Mouse (Mus musculus) telencephalon, adult 2 months (tissue): ENCODE data around the gene Dnal1.
A peak's percentile ranks its signal among the peaks of the same experiment; 100 is the strongest.

Source experiments
- DNase-seq: peaks from one replicate; pipeline ENCODE4 v3.0.0-alpha.2; 2011; ENCODE audit warnings: low read depth, low spot score

Dnal1 gene

DNA sequence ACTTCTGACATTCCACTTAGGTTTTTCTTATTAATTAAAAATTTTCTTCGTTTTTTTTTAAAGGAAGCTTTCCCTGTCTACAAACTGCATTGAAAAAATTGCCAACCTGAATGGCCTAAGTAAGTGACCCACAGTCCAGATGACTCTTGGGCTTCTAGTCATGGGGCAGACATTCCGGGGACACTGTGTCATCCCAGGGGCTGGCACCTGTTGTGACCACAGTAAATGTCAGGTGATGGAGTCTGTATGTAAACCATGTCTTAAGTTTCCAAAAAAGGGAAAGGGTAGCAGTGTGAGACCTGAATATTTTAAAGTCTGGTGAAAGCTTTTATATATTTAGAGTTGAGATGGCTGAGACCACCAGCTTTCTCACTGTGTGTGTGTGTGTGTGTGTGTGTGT is 12.7 kb downstream of the Dnal1 start:
- DNase-seq, result no peak

DNA sequence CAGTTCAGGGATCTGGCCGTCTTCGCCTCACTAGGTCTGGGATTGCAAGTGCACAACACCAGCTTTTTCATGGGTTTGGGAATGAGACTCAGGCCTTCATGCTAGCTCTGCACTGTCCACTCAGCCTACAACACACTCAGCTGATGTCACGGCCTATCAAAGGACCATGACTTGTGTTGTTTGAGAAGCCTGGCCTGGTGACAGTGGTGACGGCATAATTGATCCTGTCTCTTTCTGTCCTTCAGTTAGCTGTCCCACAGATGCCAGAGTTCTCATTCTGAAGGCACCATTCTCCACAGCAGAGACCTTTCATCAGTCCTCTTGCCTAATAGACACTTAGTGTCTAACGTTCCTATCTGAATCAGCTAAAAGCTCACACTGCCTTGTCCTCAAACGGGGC is 14.4 kb downstream of the Dnal1 start:
- DNase-seq, result peak; percentile 58

DNA sequence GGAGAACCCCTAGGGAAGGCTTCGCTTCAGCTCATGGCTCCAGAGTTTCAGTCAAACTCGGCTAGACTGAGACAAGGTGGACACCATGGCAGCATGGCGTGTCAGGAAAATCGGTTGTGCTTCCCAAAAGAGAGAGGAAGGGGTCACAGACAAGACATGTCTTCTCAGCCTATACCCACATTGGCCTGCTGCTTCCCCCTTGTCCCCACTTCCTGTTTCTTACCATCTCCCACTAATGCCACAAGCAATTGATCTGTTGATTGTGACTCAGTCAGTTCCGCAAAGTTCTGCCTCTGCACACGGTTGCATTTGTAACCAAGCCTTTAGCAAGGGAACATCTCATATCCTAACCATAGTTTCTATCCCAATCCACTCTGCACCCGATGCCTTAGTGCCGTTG is 15.8 kb downstream of the Dnal1 start:
- DNase-seq, result no peak

DNA sequence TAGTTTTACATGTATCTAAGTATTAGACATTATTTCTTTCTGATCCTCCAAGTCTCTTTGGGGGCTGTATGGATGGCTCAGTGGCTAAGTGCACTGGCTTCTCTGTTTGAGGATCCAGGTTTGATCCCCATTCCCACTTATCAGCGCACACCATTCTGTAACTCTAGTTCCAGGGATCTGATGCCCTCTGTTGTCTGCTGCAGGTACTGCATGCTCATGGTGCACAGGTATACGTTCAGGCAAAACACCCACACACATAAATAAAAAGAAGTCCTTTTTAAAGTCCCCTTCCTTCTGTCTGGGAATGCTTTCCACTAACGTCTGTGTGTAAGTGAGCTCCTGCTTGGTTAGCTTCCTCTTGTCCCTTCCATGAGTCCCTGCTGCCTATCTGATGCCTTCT is 18.1 kb downstream of the Dnal1 start:
- no peak for DNase-seq

DNA sequence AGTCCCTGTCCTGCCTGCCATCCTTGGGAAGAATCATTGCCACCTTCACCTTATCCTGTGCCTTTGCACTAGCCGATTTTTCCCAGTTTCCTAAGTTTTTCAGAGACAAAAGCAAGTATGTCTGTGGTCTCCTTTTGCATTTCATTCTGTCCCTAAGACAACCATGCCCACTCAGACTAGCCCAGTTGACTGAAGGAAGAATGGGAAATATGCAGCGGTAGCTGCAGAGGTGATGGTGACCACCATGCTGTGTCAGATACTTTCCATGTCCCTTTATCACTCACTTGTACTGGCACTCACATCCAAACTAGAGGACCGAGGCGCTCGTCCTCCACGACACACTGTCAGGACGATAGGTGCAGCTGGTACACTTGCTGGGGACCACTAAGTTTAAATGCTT is 23.0 kb downstream of the Dnal1 start:
- DNase-seq, result no peak

DNA sequence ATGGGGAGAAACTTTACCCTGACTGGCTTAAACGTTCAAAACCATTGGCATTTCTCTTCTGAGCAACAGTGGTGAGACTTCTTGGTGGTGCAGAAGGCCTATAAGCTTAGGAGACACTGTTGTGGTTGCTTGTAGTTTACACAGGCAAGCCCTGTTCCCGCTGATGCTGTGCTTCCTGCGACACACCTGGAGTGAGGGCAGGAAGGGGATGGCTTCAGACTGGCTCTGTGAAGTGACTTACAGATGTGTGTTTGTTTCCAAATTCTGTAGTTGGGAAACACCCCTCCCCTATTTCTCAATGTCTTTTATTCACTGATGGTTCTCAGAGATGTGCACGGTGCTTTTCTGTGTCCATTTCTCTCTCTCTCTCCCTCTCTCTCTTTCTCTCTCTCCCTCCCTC is 26.0 kb downstream of the Dnal1 start:
- DNase-seq, result no peak

DNA sequence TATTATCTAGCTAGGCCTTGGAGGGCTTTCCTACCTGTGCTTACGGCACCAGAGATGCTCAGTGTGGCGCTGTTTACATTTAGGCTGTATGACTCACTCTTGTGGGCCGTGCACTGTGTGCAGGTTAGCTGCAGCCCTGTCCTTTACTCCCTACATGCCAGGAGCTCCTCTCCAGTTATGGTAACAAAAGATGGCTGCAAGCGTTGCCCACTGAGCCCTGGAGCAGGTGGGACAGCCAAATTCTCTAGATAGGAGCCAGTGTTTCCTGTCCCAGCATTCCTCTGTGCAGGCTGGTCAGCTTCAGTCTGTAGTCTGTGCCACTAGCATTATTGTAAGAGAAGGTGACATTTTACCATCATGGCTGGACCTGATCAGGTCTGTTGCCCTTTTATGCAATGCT is 27.1 kb downstream of the Dnal1 start:
- no peak for DNase-seq

DNA sequence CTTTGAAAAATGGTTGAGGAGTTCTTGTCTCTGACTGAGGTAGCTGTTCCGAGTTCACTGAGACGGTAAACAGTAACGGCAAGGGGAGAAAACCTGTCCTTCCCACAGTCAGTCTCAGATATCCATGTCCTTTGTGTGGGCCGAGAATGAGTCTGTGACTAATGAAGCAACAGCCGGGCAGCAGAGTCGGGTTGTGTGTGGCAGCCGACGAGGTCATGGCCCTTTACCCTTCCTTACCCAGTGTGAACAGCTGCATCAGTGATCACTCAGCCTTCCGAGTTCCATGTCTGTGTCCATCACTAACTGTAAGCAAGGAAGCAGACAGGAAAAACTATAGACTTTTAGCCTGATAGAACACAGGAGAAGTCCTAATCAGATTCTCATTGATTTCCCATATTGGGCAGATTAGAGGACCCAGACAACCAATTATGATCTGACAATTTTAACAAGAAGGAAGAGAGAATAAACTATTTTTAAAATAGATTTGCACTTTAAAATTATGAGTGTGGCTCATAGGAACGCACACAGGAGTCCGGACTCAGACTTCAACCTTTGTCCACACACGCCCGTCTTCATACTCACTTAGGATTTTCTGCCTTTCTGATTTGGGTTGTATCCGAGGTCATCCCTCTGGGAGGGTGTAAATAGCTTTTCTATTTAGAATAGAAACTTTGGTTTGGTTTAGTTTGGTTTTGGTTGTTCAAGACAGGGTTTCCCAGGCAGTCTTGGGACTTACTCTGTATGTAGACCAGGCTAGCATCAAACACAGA is 28.3 kb downstream of the Dnal1 start:
- DNase-seq, result no peak

DNA sequence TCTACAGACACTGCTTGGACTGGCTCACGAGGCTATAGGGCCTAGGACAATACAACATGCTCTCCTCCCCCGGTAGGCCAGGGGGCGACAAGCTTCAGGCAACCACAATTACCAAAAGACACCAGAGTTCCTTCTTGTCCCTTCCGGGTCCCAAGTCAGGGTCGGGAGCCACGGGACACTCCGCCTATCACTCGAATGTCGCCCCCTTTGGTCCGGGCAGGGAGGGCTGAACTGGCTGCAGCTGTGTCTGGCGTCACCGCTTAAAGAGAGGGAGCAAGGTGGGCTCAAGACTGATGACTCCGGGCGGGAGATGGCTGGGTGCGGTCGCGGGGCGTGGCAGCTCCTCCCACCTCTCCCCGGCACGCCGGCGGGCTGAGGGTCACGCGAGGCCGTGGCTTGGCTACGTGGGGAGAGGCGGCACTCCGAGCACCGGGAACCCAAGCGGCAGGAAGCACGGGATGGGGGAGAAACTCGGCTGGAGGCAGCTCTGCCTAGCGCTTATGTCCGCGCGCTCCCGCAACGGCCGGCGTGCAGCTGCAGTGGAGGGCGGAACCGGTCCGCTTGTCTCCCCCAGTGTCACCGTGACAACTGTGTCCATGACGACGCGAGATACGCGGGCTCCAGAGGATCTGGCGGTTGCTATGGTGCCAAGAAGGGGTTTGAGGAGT is 33.9 kb downstream of the Dnal1 start, which contains the start of gene Pnma1:
Gene Pnma1, minus strand, starts transcription at position 536 of the 668 bp plus-strand sequence.
- peak; percentile 80 for DNase-seq

DNA sequence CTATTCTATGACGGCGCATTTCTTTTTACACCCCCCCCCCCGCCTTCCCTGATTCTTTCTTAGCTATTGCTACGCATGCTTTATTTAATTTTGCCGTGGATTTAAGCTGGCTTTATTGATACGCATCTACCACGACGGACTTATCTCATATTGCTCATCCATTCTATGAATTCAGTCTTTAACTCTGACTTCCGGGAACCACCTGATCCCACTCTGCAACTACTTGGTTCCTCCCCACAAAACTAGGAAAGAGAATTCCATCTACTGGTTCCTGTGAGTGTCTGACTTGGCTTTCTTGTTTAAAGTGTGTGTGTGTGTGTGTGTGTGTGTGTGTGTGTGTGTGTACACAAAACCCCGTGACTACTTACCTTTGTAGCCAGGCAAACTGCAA is 34.5 kb downstream of the Dnal1 start:
- no peak for DNase-seq

DNA sequence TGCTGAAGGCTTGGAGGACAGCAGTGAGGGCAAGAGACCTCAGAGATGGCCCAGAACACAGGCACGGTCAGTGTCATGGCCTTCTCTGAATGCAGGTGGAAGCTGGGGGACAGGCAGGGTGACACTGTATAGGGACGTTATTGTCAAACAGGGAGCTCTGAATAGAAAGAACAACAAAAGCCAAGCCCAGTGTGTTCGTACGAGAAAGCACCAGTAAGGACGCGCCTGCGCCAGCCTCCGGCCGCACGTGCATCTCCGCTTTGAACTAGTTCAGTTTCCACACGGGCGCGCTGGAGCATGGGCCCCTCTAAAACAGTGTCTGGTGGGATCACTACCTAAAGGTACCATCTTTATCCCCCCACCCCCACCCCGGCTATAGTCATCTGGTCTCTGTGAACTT is 35.8 kb downstream of the Dnal1 start:
- no peak for DNase-seq

DNA sequence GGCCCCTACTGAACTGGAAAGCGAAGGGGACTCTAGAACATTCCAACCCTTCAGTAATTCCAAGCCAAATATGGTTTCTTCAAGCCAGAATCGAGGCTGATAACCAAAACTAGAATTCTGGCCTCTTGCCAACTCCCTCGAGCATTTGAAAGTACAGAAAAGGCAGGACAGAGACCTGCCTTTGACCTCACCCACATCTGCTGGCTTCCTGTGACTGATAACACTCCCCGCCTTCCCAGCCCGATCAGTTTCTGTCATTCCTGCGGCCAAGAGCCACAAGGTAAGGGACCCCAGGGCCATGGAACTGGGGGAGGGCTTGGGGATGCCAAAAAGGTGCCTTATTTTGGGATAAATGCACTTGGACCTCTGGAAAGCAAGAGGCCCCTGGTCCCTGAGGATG is 36.8 kb downstream of the Dnal1 start:
- DNase-seq, result no peak

DNA sequence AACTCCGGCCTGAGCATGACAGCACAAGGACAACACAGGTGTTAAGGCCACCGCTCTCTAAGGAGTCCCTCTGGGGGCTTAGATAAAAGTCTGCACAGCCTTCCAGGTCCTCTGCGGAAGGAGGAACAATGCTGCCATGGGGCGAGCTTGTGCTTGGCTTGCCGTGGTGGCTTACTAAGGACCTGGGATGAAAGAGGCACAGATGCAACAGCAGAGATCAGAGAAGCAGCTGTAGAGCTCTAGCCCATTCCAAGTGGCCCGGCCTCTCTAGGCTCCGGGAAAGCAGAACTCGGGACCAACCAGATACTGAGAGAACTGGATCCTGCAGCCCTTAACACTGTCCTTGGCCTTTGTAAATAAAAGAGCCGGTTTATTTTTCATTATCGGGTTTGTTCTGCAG is 37.7 kb downstream of the Dnal1 start:
- no peak for DNase-seq

DNA sequence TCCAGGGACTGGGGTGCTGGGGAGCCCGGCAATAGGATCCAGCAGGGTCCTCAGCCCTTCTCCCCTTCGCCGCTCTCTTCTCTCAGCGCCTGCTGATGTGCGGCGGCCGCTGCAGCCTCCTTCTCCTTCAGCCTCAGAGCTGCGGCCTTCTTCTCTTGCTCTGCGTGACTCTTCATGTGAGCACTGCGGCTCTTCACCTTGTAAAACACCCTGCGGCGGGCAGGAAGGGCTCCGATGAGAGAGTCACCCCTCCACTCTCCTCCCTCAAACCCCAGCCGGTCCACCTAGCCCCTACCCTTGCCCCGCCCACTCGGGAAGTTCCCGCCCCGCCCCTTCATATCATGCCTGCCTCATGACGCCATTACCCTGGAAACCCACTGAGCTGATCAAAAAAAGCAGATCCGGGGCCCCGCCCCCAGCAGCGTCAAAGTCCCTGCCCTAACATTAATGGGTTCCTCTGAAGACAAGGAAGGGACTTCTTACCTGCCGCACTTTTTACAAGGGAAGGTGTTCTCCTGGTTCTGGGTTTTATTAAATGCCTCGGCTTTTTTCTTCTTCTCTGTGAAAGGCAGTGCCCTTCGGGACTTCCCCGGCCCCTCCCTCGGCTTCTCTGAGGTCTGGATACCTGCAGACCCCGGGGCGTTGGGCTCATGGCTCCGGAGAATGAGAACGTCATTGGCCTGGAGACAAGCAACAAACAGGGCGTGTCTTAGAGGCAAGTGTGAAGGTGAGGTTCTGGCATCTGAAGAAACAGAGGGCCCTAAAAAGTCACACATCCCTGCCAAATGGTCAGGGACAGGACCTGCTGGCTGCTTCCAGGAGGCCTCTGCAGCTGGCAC is 38.4 kb downstream of the Dnal1 start:
- DNase-seq, result no peak

DNA sequence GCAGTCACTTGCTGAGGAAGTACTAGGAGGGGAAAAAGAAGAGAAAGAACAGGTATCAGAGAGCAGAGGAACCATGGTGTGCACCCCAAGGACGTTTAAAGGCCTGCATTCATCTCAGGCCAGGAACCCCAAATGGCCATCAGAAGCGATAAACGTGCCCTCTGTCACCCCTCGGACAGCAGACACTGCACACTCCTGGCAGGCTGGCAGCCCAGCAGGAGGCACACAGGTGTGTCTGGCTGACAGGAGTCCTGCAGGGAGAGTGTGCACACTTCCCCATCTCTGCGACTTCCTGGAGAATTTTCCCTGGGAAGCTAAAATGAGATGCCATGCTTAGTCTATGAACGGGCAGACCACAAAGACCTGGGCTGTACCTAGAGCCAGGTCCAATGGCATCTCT is 39.2 kb downstream of the Dnal1 start:
- DNase-seq, result no peak

DNA sequence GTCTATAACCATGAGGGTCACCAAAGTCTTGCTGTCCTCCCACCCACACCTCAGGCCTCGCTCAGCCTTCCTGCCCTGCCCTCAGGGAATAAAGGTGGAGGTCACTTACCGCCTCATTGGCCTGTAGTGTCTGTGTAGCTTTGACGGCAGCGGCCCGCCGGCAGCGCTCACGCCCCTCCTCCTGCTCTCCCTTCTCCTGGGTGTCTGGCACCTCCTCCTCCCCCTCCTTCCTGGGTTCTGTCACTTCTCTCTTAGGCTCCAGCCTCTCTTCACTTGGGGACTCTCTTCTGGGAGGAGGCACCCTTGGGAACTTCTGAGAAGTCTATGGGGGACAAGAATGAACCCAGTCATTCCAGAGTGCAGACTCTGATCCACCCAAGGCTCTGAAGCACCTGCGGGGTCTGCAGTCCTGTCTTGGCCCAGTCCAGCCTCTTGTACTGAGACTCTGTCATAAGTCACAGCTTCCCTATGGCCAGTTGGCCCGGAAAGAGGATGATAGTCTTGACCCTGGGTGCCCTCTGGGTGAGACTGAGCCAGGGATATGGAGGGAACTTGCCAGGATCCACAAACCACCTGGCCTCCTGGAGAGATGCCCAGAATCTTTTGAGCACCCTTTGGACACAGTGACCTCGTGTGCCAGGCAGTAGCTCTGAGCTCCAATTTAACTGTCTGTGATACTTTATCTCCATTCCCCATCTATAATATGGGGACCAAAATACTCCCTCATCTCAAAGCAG is 40.8 kb downstream of the Dnal1 start:
- DNase-seq, result no peak

DNA sequence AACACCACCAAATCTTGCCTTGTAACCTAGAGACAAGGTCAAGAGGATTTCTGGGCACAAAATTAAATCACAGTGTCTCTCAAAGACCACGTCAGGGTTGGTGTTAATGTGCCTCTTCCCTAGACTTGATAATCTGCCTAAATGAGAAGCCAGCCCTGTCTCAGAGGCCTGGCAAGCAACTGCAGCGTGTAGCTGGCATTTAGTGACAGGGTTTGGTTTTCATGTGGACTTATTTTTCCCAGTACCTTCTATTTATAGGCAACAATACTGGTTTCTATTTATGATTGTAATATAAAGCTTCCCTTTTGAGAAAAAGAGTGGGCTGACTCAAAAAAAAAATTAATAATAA is 41.3 kb downstream of the Dnal1 start:
- DNase-seq, result no peak

DNA sequence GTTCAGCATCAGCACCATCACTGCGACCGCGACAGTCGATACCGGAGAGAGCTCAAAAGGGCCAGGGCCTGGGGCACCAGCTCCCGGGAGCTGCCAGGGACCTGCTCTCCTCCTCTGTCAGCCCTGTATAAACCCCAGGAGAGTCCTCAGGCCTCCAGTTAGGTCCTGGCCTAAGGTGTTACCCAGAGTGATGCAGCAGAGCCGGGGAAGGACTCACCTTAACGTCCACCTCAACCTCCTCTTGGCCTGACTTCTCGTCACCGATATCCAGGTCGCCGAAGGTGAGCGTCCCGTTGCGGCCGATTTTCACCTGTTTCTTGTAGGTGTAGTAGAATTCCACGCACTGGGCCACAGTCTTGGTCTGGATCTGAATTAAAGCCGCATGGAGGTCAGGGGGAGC is 42.0 kb downstream of the Dnal1 start:
- no peak for DNase-seq

DNA sequence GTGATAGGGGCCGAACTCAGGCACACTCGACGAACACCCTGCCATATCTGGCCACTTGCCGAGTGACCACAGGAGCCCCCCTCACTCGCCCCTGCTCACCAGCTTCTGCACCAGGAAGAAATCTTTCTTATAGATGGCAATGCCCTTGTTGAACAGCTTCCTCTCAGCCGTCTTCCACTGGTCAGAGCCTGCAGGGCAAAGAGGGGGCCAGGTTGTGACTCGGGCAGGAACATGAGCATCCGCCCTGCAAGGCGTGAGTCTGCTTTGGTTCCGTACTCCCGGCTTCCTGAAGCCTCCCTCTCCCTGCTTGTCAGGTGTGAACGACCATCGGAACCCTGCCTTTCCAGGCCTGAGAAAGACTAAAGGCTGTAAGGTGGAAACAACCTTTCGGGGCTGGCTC is 44.0 kb downstream of the Dnal1 start:
- DNase-seq, result no peak

DNA sequence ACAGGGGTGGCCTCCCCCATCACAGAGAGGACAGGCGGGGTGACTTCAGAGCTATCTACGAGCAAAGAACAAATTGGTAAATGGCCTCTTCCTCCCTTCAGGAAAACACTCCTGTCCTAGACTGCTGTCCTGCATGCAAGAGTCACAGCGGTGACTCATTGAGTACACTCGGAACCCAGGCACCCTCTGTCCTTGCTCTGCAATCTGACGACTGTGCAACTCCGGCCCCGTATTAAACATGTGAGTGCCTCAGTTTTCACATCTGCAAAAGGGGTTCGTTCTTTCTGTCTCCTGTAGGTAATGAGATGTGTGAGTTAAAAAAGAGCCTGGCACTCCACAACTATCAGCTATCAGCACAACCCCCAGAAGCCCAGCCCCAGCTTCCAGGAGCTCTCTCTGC is 46.3 kb downstream of the Dnal1 start:
- no peak for DNase-seq

DNA sequence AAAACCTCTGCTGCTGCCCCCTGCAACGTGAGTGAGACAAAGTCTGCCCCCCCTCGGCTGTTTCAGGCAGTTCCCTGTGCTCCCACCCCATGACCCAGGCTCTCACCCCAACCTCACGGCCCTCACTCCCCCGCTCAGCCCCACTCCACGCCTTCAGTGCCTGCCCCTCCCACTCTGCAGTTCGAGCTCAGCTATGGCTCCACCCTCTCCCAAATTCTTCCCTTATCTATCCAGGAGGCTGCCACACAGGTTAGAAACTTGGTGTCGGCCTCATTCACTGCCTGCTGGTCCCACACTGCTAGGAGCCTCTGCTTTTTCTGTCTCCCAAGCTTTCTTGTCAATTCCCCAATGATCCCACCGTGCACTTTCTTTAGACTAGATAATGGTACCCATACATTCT is 47.0 kb downstream of the Dnal1 start:
- DNase-seq, result no peak
